Mouse (Mus musculus) limb, embryonic 15.5 days (tissue): Measurements from ENCODE around the gene Tmem161a. TPM values are rescaled to one million over a fixed set of nuclear protein-coding genes. Genes with fewer than 3 reads are reported as not detected.

Experiments
- ATAC-seq: fragments of 200-750 bp; cut with Nextera tagmentation; 2 replicates; pipeline ENCODE4 v1.8.0; 2017; ENCODE audit warnings: low read depth, moderate TSS enrichment; ENCODE audit not compliant: insufficient number of reproducible peaks, low FRiP score, low TSS enrichment
- H3K27ac ChIP-seq: fragments of 300-500 bp; sonication (generic); 2 replicates; pipeline ENCODE4 v1.5.1; 2015; ENCODE audit warnings: moderate library complexity, mild to moderate bottlenecking, inconsistent platforms
- H3K27me3 ChIP-seq: fragments of 300-500 bp; sonication (generic); 2 replicates; pipeline ENCODE4 v1.6.1; 2015; ENCODE audit warnings: inconsistent platforms
- H3K36me3 ChIP-seq: fragments of 300-500 bp; sonication (generic); 2 replicates; pipeline ENCODE4 v1.6.1; 2015; ENCODE audit warnings: inconsistent platforms
- H3K4me1 ChIP-seq: fragments of 300-500 bp; sonication (generic); 2 replicates; pipeline ENCODE4 v1.6.1; 2015; ENCODE audit warnings: inconsistent platforms
- H3K4me2 ChIP-seq: fragments of 300-500 bp; sonication (generic); 2 replicates; pipeline ENCODE4 v1.6.1; 2015; ENCODE audit warnings: mild to moderate bottlenecking, inconsistent platforms
- H3K4me3 ChIP-seq: fragments of 300-500 bp; sonication (generic); 2 replicates; pipeline ENCODE4 v1.5.1; 2015; ENCODE audit warnings: mild to moderate bottlenecking, inconsistent platforms
- H3K9ac ChIP-seq: fragments of 300-500 bp; sonication (generic); 2 replicates; pipeline ENCODE4 v1.6.1; 2015; ENCODE audit warnings: inconsistent platforms
- H3K9me3 ChIP-seq: fragments of 300-500 bp; sonication (generic); 2 replicates; pipeline ENCODE4 v1.6.1; 2016; ENCODE audit warnings: inconsistent platforms
- WGBS: fragments of 180-500 bp; shearing (Covaris S2); methylation state at CpG from one replicate; pipeline ENCODE4 v1.1.7; 2015; 5-methylcytosine and 5-hydroxymethylcytosine counted together
- polyA plus RNA-seq: library from polyadenylated mRNA; unstranded; fragments of >200 nt; fragmentation: Nextera tagmentation; extraction: Ambion mirVana; gene quantifications from 2 replicates; pipeline ENCODE4 v1.2.1, GENCODE M21; 2015

Tmem161a gene
- polyA plus RNA-seq, 1 experiment from 2014 or later: 64.9 TPM

DNA sequence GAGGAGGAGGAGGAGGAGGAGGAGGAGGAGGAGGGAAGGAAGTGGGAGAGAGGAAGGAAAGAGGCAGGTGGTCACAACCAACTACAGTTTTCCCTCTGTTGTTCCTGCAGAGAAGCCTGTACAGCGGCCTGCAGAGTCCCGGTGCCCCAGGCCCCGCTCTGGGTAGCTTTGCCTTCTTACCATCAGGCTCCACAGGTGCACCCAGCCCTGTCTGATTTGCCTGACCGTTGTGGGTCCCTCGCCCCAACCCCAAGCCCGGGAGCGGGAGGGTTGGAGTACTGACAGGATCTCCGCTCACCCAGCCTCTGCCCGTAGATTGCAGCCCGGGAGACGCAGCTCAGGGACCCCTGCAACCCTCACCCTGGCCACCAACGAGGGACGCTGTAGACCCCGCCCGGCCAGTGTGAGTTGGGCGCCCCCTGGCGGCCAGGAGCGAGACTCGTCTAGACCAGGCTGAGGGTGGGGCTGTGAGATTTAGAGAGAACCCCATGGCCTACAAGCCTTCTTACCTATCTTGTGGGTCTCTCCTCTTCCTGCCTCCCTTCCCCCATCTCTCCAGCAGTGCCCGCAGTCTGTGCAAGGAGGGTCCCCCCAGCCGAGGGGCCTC lies 5.5 kb upstream of the Tmem161a start:
- Histone ChIP-seq H3K9ac (no peak overlapping the region), H3K4me2 (peak overlapping the region; percentile 51), H3K36me3 (no peaks in the 10 kb centered on the region), H3K27me3 (peaks cover 23% of the 10 kb centered on the region), H3K4me3 (peak overlapping the region; percentile 25), H3K4me1 (peaks cover 10% of the 10 kb centered on the region; the same call in 1 of the 2 replicates), H3K9me3 (no peaks in the 10 kb centered on the region), H3K27ac (no peak overlapping the region)
- WGBS: 3% methylated on average over 21 of the region's 21 CpGs
- ATAC-seq: peak; percentile 70; the same call in 1 of the 2 replicates

DNA sequence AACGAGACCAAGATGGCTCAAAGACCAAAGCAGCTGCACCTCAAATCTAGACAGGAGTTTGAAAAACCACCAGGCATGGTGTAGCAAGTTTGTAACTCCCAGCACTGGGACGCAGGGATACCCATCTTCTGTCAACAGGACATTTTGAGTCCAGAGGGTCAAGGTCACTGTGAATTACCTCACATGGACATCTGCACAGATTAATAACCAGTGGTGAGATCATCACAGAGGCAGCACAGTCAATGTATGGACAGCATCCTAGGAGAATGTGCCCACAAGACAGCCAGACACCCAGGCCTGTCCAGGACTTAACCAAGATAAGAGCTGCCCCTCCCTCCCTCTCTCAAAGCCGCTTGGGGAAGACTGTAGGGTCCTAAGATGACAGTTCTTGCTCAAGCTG lies 2.0 kb upstream of the Tmem161a start:
- H3K4me1 ChIP-seq: peaks cover 31% of the 10 kb centered on the region
- ATAC-seq: no peak
- no peak overlapping the region for H3K27ac ChIP-seq
- 82% methylated on average over 3 of the region's 3 CpGs for WGBS
- H3K4me2 ChIP-seq: no peak overlapping the region
- H3K27me3 ChIP-seq: peaks cover 14% of the 10 kb centered on the region
- no peak overlapping the region for H3K4me3 ChIP-seq
- H3K9me3 ChIP-seq: no peaks in the 10 kb centered on the region
- H3K36me3 ChIP-seq: peaks cover 4% of the 10 kb centered on the region; the same call in 1 of the 2 replicates
- no peak overlapping the region for H3K9ac ChIP-seq

DNA sequence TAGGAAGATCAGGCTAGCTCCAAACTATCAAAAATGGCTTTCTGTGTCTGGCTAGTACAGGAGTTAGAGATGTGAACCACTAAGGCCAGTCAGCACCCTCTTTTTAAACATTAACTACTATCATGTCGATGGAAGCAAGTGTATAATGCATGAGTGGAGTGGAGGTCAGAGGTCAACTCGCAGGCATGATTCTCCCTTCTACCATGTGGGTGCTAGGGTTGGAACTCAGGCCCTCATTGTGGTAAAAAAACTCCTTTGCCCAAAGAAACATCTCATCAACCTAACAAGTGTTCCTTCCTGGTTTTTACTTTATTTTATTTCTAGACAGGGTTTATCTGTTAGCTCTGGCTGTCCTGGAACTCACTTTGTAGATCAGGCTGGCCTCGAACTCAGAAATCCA lies 1.4 kb upstream of the Tmem161a start:
- H3K4me3 ChIP-seq: no peak overlapping the region
- no peak overlapping the region for H3K9ac ChIP-seq
- H3K27ac ChIP-seq: no peak overlapping the region
- 74% methylated on average over 3 of the region's 3 CpGs for WGBS
- H3K9me3 ChIP-seq: no peaks in the 10 kb centered on the region
- peaks cover 8% of the 10 kb centered on the region for H3K27me3 ChIP-seq
- peaks cover 31% of the 10 kb centered on the region for H3K4me1 ChIP-seq
- no peak for ATAC-seq
- H3K4me2 ChIP-seq: no peak overlapping the region
- peaks cover 5% of the 10 kb centered on the region for H3K36me3 ChIP-seq

GRCm38 (mm10) chr8:70171240-70171639 lies 916 bp upstream of the Tmem161a start:
- peaks cover 6% of the 10 kb centered on the region for H3K36me3 ChIP-seq
- H3K27me3 ChIP-seq: peaks cover 3% of the 10 kb centered on the region; the same call in 1 of the 2 replicates
- peaks cover 31% of the 10 kb centered on the region for H3K4me1 ChIP-seq
- H3K9me3 ChIP-seq: no peaks in the 10 kb centered on the region
- ATAC-seq: no peak
- no peak overlapping the region for H3K27ac ChIP-seq
- no peak overlapping the region for H3K9ac ChIP-seq
- H3K4me2 ChIP-seq: 0 out of 2 replicates have a peak overlapping the region, but pooled peaks have one; percentile 49
- 85% methylated on average over 7 of the region's 7 CpGs for WGBS
- no peak overlapping the region for H3K4me3 ChIP-seq

DNA sequence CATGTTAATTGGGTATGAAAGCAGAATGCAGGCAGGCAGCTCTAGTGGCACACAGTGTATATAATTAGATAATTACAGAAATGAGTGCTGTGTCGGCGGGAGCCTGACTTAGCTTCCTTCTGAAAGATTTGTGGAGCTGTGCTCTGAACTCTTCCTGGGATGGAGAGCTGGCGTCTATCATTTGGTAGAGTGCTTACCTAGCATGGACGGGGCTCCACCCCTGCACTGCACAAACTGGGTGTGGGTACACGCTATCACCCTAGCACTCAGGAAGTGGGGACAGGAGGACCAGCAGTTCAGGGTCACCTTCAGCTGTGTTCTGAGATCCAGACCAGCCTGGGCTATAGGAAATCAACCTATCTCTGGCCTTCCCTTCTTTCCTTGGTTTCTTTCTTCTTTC lies 1.2 kb downstream of the Tmem161a start:
- no peaks in the 10 kb centered on the region for H3K27me3 ChIP-seq
- no peak for ATAC-seq
- H3K9ac ChIP-seq: no peak overlapping the region
- 70% methylated on average over 5 of the region's 5 CpGs for WGBS
- peaks cover 22% of the 10 kb centered on the region for H3K36me3 ChIP-seq
- H3K27ac ChIP-seq: no peak overlapping the region
- peaks cover 24% of the 10 kb centered on the region for H3K4me1 ChIP-seq
- H3K4me3 ChIP-seq: 0 out of 2 replicates have a peak overlapping the region, but pooled peaks have one; percentile 75
- peak overlapping the region; percentile 49 for H3K4me2 ChIP-seq
- H3K9me3 ChIP-seq: no peaks in the 10 kb centered on the region

DNA sequence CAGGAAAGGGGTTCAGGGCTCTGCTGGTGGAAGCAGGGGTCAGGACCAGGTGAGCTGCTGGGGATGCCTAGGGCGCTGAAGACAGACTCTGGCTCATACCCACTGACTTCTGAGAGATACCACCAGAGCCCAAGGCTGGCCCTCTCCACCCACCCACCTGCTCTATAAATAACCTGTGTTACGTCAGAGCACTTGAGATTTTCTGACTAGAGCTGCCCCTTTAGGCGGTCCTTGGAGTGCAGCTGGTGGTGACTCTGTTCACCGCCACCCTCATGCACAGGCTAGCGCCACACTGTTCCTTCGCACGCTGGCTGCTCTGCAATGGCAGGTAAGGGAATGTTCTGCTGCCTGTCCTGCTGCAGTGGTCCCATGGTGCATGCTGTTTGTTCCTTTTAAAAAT lies 1.9 kb downstream of the Tmem161a start:
- H3K9ac ChIP-seq: no peak overlapping the region
- no peak for ATAC-seq

GRCm38 (mm10) chr8:70178231-70178630 lies 6.1 kb downstream of the Tmem161a start:
- Histone ChIP-seq H3K36me3 (peaks cover 57% of the 10 kb centered on the region), H3K4me3 (no peak overlapping the region), H3K9me3 (no peaks in the 10 kb centered on the region), H3K27ac (no peak overlapping the region), H3K27me3 (no peaks in the 10 kb centered on the region), H3K4me1 (peaks cover 12% of the 10 kb centered on the region), H3K4me2 (no peak overlapping the region), H3K9ac (no peak overlapping the region)
- WGBS: 87% methylated on average over 2 of the region's 2 CpGs
- ATAC-seq: no peak

More for the DNA sequence above, 1.9 kb downstream of the Tmem161a start:
- WGBS: 84% methylated on average over 7 of the region's 7 CpGs
- no peak overlapping the region for H3K27ac ChIP-seq
- H3K27me3 ChIP-seq: no peaks in the 10 kb centered on the region
- H3K36me3 ChIP-seq: peaks cover 29% of the 10 kb centered on the region
- H3K4me3 ChIP-seq: no peak overlapping the region
- peaks cover 24% of the 10 kb centered on the region for H3K4me1 ChIP-seq
- H3K9me3 ChIP-seq: no peaks in the 10 kb centered on the region
- no peak overlapping the region for H3K4me2 ChIP-seq

- peaks cover 56% of the 10 kb centered on the region for H3K36me3 ChIP-seq
- no peaks in the 10 kb centered on the region for H3K9me3 ChIP-seq
- H3K4me3 ChIP-seq: no peak overlapping the region
- H3K9ac ChIP-seq: no peak overlapping the region
- WGBS: 97% methylated on average over 4 of the region's 4 CpGs
- no peak overlapping the region for H3K27ac ChIP-seq
- no peak for ATAC-seq
- peaks cover 6% of the 10 kb centered on the region for H3K4me1 ChIP-seq
- no peak overlapping the region for H3K4me2 ChIP-seq
- H3K27me3 ChIP-seq: no peaks in the 10 kb centered on the region
Observed at GRCm38 (mm10) chr8:70179082-70179481, 6.9 kb downstream of the Tmem161a start.

GRCm38 (mm10) chr8:70181212-70181902 lies 9.2 kb downstream of the Tmem161a start:
- H3K4me1 ChIP-seq: no peaks in the 10 kb centered on the region
- WGBS: 58% methylated on average over 16 of the region's 16 CpGs
- no peaks in the 10 kb centered on the region for H3K9me3 ChIP-seq
- no peak overlapping the region for H3K4me3 ChIP-seq
- H3K36me3 ChIP-seq: peaks cover 51% of the 10 kb centered on the region
- H3K9ac ChIP-seq: no peak overlapping the region
- no peak overlapping the region for H3K27ac ChIP-seq
- 0 out of 2 replicates have a peak, but pooled peaks have one; percentile 22 for ATAC-seq
- H3K27me3 ChIP-seq: no peaks in the 10 kb centered on the region
- no peak overlapping the region for H3K4me2 ChIP-seq

GRCm38 (mm10) chr8:70181903-70182252 lies 9.7 kb downstream of the Tmem161a start:
- H3K4me1 ChIP-seq: no peaks in the 10 kb centered on the region
- H3K4me2 ChIP-seq: no peak overlapping the region
- H3K36me3 ChIP-seq: peaks cover 47% of the 10 kb centered on the region
- no peak for ATAC-seq
- no peak overlapping the region for H3K27ac ChIP-seq
- WGBS: 40% methylated on average over 2 of the region's 2 CpGs
- H3K9me3 ChIP-seq: no peaks in the 10 kb centered on the region
- no peak overlapping the region for H3K4me3 ChIP-seq
- no peak overlapping the region for H3K9ac ChIP-seq
- H3K27me3 ChIP-seq: no peaks in the 10 kb centered on the region

GRCm38 (mm10) chr8:70183194-70183593 lies 11.0 kb downstream of the Tmem161a start:
- no peaks in the 10 kb centered on the region for H3K27me3 ChIP-seq
- H3K4me1 ChIP-seq: no peaks in the 10 kb centered on the region
- no peak overlapping the region for H3K4me2 ChIP-seq
- H3K4me3 ChIP-seq: no peak overlapping the region
- ATAC-seq: no peak
- no peaks in the 10 kb centered on the region for H3K9me3 ChIP-seq
- H3K9ac ChIP-seq: no peak overlapping the region
- H3K27ac ChIP-seq: no peak overlapping the region
- H3K36me3 ChIP-seq: peaks cover 42% of the 10 kb centered on the region
- 87% methylated on average over 4 of the region's 4 CpGs for WGBS

GRCm38 (mm10) chr8:70188707-70189106 lies 16.6 kb downstream of the Tmem161a start:
- Histone ChIP-seq H3K4me2 (no peak overlapping the region), H3K36me3 (peaks cover 14% of the 10 kb centered on the region; the same call in 1 of the 2 replicates), H3K4me1 (no peaks in the 10 kb centered on the region), H3K9ac (no peak overlapping the region), H3K27ac (no peak overlapping the region), H3K9me3 (no peaks in the 10 kb centered on the region), H3K4me3 (no peak overlapping the region), H3K27me3 (no peaks in the 10 kb centered on the region)
- WGBS: 65% methylated on average over 7 of the region's 7 CpGs
- no peak for ATAC-seq
